Mouse (Mus musculus) forebrain, embryonic 13.5 days (tissue): Measurements from ENCODE around the gene Alad. TPM values are rescaled to one million over a fixed set of nuclear protein-coding genes. Genes with fewer than 3 reads are reported as not detected.

Source experiments
- ATAC-seq: fragments of 200-750 bp; cut with Nextera tagmentation; 2 replicates; pipeline ENCODE4 v1.8.0; 2017
- H3K27ac ChIP-seq: fragments of 300-500 bp; sonication (generic); 2 replicates; pipeline ENCODE4 v1.5.1; 2015; ENCODE audit warnings: inconsistent platforms, mild to moderate bottlenecking, moderate library complexity
- H3K27me3 ChIP-seq: fragments of 300-500 bp; sonication (generic); 2 replicates; pipeline ENCODE4 v1.6.1; 2015; ENCODE audit warnings: mild to moderate bottlenecking, inconsistent platforms
- H3K36me3 ChIP-seq: fragments of 300-500 bp; sonication (generic); 2 replicates; pipeline ENCODE4 v1.6.1; 2015; ENCODE audit warnings: mild to moderate bottlenecking, inconsistent platforms; ENCODE audit not compliant: poor library complexity, severe bottlenecking
- H3K4me1 ChIP-seq: fragments of 300-500 bp; sonication (generic); 2 replicates; pipeline ENCODE4 v1.6.1; 2015; ENCODE audit warnings: inconsistent platforms
- H3K4me2 ChIP-seq: fragments of 300-500 bp; sonication (generic); 2 replicates; pipeline ENCODE4 v1.6.1; 2015; ENCODE audit warnings: inconsistent platforms, mild to moderate bottlenecking, moderate library complexity
- H3K4me3 ChIP-seq: fragments of 300-500 bp; sonication (generic); 2 replicates; pipeline ENCODE4 v1.5.1; 2015; ENCODE audit warnings: mild to moderate bottlenecking, inconsistent platforms
- H3K9ac ChIP-seq: fragments of 300-500 bp; sonication (generic); 2 replicates; pipeline ENCODE4 v1.6.1; 2015; ENCODE audit warnings: mild to moderate bottlenecking, inconsistent platforms
- H3K9me3 ChIP-seq: fragments of 300-500 bp; sonication (generic); replicated peaks from 2 replicates; pipeline ENCODE4 v1.6.1; 2016; ENCODE audit warnings: inconsistent platforms
- WGBS: fragments of 180-500 bp; shearing (Covaris S2); methylation state at CpG from one replicate; pipeline ENCODE4 v1.1.7; 2015; 5-methylcytosine and 5-hydroxymethylcytosine counted together
- polyA plus RNA-seq: library from polyadenylated mRNA; unstranded; fragments of >200 nt; fragmentation: Nextera tagmentation; extraction: Ambion mirVana; gene quantifications from 2 replicates; pipeline ENCODE4 v1.2.1, GENCODE M21; 2015

The Alad gene
- polyA plus RNA-seq, 1 experiment from 2014 or later, result 65.4 TPM

DNA sequence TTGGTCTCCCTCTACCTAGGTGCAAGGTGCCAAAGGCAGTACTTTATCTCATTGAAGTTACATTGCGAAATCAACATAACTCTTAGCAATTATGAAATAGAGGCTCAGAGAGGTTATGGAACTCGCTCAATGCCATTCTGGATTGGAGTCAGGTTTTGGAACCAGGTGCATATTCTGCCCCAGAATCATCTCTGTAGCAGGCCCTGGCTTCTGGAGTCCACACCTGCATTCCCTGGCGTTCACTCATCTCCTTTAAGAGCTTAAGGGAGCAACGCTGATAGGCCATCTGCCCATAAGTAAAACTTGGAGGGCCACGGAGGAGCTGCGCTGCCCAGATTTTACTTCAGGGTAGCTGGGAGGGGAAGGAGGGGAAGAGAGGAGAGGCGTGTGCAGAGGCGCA lies 2.7 kb downstream of the Alad start:
- Histone ChIP-seq H3K4me3 (no peak overlapping the region), H3K36me3 (peaks cover 18% of the 10 kb centered on the region), H3K27me3 (no peaks in the 10 kb centered on the region), H3K27ac (no peak overlapping the region), H3K9ac (no peak overlapping the region), H3K4me1 (peaks cover 19% of the 10 kb centered on the region), H3K9me3 (no peaks in the 10 kb centered on the region), H3K4me2 (no peak overlapping the region)
- WGBS, result 90% methylated on average over 8 of the region's 8 CpGs
- ATAC-seq, result no peak

DNA sequence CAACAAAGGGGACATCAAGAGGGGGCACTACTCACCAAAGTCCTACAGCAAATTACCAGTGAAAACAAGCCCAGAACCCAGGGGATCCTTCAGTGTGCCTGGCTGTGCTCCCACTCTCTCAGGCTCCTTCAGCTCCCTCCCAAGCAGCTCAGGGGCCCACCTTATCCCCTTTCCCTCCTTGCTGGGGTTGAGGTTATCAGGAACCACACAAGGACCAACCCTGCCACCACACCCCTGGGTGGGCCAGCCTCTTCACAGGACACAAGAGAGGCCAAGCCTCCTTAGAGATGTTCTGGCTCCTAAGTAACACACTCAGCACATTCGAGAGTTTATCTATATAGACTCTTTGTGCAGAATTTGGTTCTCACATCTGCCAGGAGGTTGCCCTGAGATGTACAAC lies 3.1 kb downstream of the Alad start:
- peaks cover 19% of the 10 kb centered on the region for H3K4me1 ChIP-seq
- no peak overlapping the region for H3K9ac ChIP-seq
- no peak overlapping the region for H3K4me3 ChIP-seq
- no peak for ATAC-seq
- no peaks in the 10 kb centered on the region for H3K27me3 ChIP-seq
- WGBS, result 88% methylated on average over 1 of the region's 1 CpGs
- no peaks in the 10 kb centered on the region for H3K9me3 ChIP-seq
- H3K4me2 ChIP-seq, result no peak overlapping the region
- H3K27ac ChIP-seq, result no peak overlapping the region
- H3K36me3 ChIP-seq, result peaks cover 23% of the 10 kb centered on the region

DNA sequence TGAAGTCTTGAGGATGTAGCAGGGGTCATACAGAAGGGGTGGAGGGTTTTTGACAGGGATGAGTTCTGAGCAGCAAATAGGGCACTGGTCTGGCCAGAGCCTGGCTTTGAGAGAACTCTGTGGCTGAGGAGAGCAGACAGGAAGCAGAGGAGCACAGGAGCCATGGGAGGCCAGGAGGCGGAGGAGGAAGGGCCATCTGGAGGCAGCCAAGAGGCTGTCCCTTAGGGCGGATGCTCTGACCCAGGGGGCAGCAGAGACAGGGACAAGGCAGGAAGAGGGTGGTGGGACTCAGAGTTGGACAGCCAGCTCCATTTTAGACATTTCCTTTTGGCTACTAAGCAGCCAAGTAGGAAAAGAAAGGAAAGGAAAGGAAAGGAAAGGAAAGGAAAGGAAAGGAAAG lies 3.6 kb downstream of the Alad start:
- peaks cover 28% of the 10 kb centered on the region for H3K36me3 ChIP-seq
- peaks cover 19% of the 10 kb centered on the region for H3K4me1 ChIP-seq
- H3K9me3 ChIP-seq, result no peaks in the 10 kb centered on the region
- H3K27ac ChIP-seq, result no peak overlapping the region
- no peak overlapping the region for H3K4me2 ChIP-seq
- no peak for ATAC-seq
- H3K9ac ChIP-seq, result 0 out of 2 replicates have a peak overlapping the region, but pooled peaks have one; percentile 5
- no peak overlapping the region for H3K4me3 ChIP-seq
- no peaks in the 10 kb centered on the region for H3K27me3 ChIP-seq
- WGBS, result 50% methylated on average over 2 of the region's 2 CpGs

DNA sequence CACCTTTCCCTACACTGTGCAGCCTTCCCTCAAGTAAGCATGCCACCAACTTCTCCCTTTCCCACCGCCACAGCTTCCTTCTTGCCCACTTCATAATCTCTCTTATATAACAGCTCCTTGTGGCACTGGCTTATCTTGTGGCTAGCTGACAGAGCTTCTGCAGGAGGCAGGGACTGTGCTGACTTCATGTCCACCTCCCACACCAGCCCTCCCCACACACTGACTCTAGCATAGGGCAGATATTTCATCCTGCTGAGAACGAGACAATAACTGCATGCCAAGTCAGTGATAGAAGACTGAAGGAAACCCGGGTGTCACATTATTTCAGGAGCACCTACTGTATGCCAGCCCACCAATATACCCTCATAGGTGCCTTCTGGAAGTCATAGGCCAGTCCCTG lies 4.2 kb downstream of the Alad start:
- Histone ChIP-seq H3K36me3 (peaks cover 34% of the 10 kb centered on the region), H3K9ac (no peak overlapping the region), H3K27ac (no peak overlapping the region), H3K9me3 (no peaks in the 10 kb centered on the region), H3K27me3 (no peaks in the 10 kb centered on the region), H3K4me3 (no peak overlapping the region), H3K4me2 (no peak overlapping the region), H3K4me1 (peaks cover 18% of the 10 kb centered on the region)
- ATAC-seq, result no peak
- WGBS, result 86% methylated on average over 3 of the region's 3 CpGs

DNA sequence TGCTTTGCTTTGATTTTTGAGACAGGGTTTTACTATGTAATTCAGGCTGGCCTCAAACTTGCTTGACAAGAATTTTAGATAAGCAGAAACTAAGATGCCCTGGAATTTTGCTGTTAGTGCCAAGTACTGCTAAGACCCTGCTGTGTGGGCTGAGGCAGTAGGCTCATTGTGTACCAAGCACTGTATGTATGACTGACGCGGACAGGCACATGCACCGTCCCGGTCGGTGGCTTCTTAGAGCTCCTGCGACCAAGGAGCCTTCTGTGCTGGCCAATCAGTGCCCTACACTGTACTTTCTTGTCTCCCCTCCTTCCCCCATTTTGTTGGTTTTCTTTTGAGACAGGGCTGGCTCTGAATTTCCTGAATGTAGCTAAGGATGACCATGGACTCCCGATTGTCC lies 4.7 kb downstream of the Alad start:
- no peak overlapping the region for H3K4me3 ChIP-seq
- 90% methylated on average over 7 of the region's 7 CpGs for WGBS
- no peaks in the 10 kb centered on the region for H3K27me3 ChIP-seq
- peaks cover 39% of the 10 kb centered on the region for H3K36me3 ChIP-seq
- ATAC-seq, result no peak
- peaks cover 13% of the 10 kb centered on the region for H3K4me1 ChIP-seq
- no peak overlapping the region for H3K4me2 ChIP-seq
- no peak overlapping the region for H3K9ac ChIP-seq
- no peaks in the 10 kb centered on the region for H3K9me3 ChIP-seq
- H3K27ac ChIP-seq, result no peak overlapping the region

DNA sequence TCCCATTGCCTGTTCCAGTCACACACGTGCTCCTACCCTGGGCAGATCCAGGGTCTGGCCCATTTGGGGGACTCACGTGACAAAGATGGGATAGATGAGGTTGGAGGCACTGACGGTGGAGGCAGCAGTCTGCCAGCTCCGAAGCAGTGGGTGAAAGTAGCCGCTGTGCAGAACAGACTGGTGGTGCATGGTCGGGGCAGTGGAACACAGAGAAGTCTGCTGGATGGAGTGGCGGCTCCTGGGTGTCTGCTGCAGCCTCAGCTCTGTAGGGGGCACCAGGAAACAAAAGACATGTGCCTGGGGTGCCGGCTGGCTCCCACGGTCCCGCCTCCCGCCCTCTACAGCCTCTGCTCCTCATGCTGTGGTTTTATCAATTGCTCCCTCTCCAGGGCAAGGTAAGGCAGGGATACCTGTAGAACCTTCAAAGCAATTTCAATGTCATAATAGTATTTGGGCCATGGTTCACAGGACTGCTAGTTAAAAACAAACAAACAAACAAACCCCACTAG lies 5.7 kb downstream of the Alad start:
- WGBS, result 58% methylated on average over 11 of the region's 11 CpGs
- H3K4me1 ChIP-seq, result peaks cover 11% of the 10 kb centered on the region
- no peak overlapping the region for H3K4me2 ChIP-seq
- H3K9me3 ChIP-seq, result no peaks in the 10 kb centered on the region
- ATAC-seq, result no peak
- no peak overlapping the region for H3K4me3 ChIP-seq
- peaks cover 48% of the 10 kb centered on the region for H3K36me3 ChIP-seq
- H3K27me3 ChIP-seq, result no peaks in the 10 kb centered on the region
- peak overlapping the region; percentile 25; the same call in 1 of the 2 replicates for H3K27ac ChIP-seq
- no peak overlapping the region for H3K9ac ChIP-seq

DNA sequence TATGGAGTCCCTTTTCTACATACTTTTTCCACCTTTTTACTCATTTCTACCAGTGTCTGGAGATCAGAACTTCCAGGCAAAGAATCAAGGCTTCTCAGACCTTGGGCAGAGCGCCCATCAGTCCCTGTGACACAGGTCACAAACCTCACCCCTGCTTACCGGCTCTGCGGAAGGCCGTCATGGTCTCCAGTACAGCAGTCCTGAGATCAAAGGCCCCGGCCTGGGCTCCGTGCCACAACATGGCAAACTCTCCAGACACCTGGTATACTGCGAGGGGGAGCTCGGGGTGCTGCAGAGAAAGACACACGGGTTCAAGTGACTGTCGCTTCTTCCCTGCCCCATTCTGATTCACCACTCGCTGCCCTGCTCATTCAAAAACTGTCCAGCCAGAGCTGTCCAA lies 9.8 kb downstream of the Alad start:
- 93% methylated on average over 11 of the region's 11 CpGs for WGBS
- no peak overlapping the region for H3K4me3 ChIP-seq
- H3K36me3 ChIP-seq, result peaks cover 70% of the 10 kb centered on the region
- H3K4me2 ChIP-seq, result no peak overlapping the region
- H3K27ac ChIP-seq, result no peak overlapping the region
- no peak for ATAC-seq
- no peaks in the 10 kb centered on the region for H3K9me3 ChIP-seq
- no peaks in the 10 kb centered on the region for H3K4me1 ChIP-seq
- no peaks in the 10 kb centered on the region for H3K27me3 ChIP-seq
- H3K9ac ChIP-seq, result no peak overlapping the region

DNA sequence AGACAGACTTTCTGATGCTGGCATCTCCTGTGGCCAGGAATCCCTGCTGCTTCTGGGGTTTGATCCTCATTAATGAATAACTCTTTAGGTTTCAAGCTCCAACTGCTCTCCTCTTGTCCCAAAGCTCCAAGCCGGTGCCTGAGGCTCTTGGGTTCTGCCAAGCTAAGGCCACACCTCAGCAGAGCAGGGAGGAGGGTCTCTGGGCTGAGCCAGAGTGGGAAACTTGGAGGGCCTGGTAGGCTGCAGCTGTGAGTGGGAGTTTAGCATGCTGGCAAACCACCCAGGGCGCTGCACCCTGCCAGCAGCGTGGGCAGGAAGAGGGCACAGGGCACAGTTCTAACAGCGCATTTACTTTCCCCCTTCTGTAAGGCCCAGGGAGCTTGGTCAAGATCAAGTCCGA lies 10.9 kb downstream of the Alad start:
- no peak overlapping the region for H3K27ac ChIP-seq
- no peaks in the 10 kb centered on the region for H3K9me3 ChIP-seq
- H3K4me1 ChIP-seq, result no peaks in the 10 kb centered on the region
- H3K36me3 ChIP-seq, result peaks cover 68% of the 10 kb centered on the region
- ATAC-seq, result no peak
- no peak overlapping the region for H3K9ac ChIP-seq
- WGBS, result 91% methylated on average over 5 of the region's 5 CpGs
- H3K4me3 ChIP-seq, result no peak overlapping the region
- H3K27me3 ChIP-seq, result no peaks in the 10 kb centered on the region
- H3K4me2 ChIP-seq, result no peak overlapping the region

DNA sequence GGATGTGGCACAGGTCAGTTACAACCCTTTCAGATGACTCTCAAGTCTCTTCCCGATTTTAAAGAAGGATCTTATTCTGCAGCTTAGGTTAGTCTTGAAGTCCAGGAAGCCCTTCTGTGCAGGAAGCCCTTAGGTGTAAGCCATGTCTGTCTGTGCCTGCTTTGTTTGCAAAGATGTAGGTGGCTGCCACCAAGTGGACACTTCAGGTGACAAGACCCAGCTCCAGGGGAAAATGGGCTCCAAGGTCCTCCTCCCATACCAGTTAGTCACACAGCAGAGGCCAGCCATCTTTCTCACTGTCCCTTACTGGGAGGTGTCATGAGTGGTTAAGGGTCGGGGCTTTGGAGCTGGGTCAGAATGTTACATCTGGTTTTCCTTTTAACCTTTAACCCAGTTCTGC lies 12.9 kb downstream of the Alad start:
- 73% methylated on average over 2 of the region's 2 CpGs for WGBS
- H3K27me3 ChIP-seq, result no peaks in the 10 kb centered on the region
- ATAC-seq, result no peak
- H3K4me3 ChIP-seq, result no peak overlapping the region
- H3K4me1 ChIP-seq, result 0 out of 2 replicates have a peak, but pooled peaks cover under 1% of the 10 kb centered on the region
- H3K9me3 ChIP-seq, result no peaks in the 10 kb centered on the region
- no peak overlapping the region for H3K4me2 ChIP-seq
- H3K27ac ChIP-seq, result no peak overlapping the region
- peaks cover 49% of the 10 kb centered on the region for H3K36me3 ChIP-seq
- no peak overlapping the region for H3K9ac ChIP-seq

DNA sequence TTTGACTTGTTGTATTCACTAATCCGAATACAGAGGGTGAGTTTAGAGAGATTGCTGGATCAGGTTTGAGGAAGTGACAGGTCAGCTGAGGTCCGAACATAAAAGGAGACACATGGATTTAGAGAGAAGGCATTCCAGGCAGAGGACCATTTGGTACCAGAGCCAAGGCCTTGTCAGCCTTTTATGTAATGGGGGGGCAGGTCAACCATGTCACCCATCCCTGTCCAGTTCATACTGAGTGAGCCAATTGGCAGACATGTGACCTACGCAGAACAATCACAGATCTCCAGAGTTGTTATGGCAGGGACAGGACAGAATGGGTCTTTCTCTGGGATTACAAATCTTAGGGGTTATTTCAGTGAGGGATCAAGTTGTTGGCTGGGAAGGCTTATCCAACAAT lies 13.7 kb downstream of the Alad start:
- Histone ChIP-seq H3K4me1 (peaks cover 8% of the 10 kb centered on the region), H3K36me3 (peaks cover 41% of the 10 kb centered on the region), H3K27me3 (no peaks in the 10 kb centered on the region), H3K27ac (no peak overlapping the region), H3K4me2 (no peak overlapping the region), H3K9me3 (no peaks in the 10 kb centered on the region), H3K9ac (no peak overlapping the region), H3K4me3 (no peak overlapping the region)
- no peak for ATAC-seq
- WGBS, result 83% methylated on average over 3 of the region's 3 CpGs

DNA sequence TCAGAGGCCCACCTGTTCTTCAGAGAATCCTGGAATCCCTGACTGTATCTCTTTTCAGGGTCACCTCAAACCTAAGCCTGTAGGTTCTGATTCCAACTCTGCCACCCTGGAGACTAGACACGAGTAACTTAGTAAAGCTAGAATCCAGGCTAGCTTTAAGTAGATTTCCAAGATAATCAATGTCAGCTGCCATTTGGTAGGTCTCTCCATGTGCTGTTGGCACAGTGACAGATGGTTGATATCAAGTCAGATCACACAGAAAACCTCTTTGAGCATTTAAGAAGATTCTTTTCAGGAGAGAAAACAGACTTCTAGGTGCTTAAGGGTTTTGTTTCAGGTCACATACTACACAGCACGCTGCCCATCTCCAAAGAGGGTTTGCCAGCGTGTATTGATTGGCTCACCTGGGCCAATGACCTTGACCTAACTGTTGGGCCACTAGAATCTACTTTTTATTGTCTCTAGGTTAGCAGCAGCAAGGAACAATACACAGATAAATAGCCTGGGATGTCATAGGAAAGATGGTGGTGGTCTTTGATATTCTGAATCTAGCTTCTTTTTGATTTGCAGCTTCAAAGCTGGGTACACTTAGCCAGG lies 16.2 kb downstream of the Alad start, which contains the start of gene Hdhd3:
Gene Hdhd3, minus strand, starts transcription at position 94 of the 597 bp plus-strand sequence.
- Histone ChIP-seq H3K9ac (peak within 1 kb of the TSS; percentile 84), H3K27ac (no peak within 1 kb of the TSS), H3K4me3 (peak within 1 kb of the TSS; percentile 87), H3K27me3 (no peaks in the 10 kb centered on the region), H3K9me3 (no peaks in the 10 kb centered on the region), H3K4me2 (peak within 1 kb of the TSS; percentile 75), H3K36me3 (peaks cover 30% of the 10 kb centered on the region), H3K4me1 (peaks cover 11% of the 10 kb centered on the region)
- WGBS, result 91% methylated on average over 3 of the region's 3 CpGs
- no peak for ATAC-seq

DNA sequence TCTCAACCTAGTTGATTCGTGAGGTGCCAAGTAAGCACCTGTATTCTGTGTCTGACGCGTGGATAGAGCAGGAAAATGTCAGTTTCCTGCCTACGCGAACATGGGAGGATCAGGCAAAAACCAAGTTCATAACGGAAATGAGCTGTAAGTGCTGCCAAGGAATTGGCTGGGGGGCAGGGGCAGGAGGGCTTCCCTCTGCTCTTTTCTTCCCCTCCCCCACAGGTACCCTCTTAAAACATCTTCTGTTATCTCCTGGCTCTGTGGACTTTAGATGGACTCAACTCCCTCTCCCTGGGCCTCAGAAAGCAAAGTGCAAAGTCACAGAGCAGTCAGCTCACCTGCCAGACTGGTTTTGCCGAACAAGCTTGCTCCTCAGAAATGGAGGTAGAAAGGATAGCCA lies 16.7 kb downstream of the Alad start:
- no peak overlapping the region for H3K4me3 ChIP-seq
- H3K9ac ChIP-seq, result no peak overlapping the region
- ATAC-seq, result no peak
- H3K4me1 ChIP-seq, result peaks cover 11% of the 10 kb centered on the region
- WGBS, result 76% methylated on average over 7 of the region's 7 CpGs
- no peaks in the 10 kb centered on the region for H3K9me3 ChIP-seq
- H3K27me3 ChIP-seq, result no peaks in the 10 kb centered on the region
- no peak overlapping the region for H3K27ac ChIP-seq
- peaks cover 25% of the 10 kb centered on the region for H3K36me3 ChIP-seq
- H3K4me2 ChIP-seq, result no peak overlapping the region
